In genomic region chr13:103705436-103705978, GRCm38 (mm10) we compare ENCODE assay signal across 13 mouse cellular contexts.
"Had no signal": no experiment of that assay in that cellular context is flagged by ENCODE, and none has a peak within 500 bp of the region (broad histone marks: within the 10 kb centered on the region; RNA-seq: fewer than 3 reads in every experiment).

No protein-coding gene starts in this region.

- H3K36me3 ChIP-seq: limb, embryonic 13.5 days; liver, embryonic 12.5 days; midbrain, embryonic 10.5 days; midbrain, embryonic 15.5 days; neural tube, embryonic 13.5 days; stomach, embryonic 15.5 days had no signal

- DNase-seq: kidney, adult 8-10 months; kidney, postnatal 25 days; lung, embryonic 14.5 days; lung, postnatal 10 days; lung, postnatal 4 days; right cerebral cortex, postnatal 14 days; thymus, postnatal 36 days had no signal

- ATAC-seq: liver, embryonic 12.5 days; midbrain, embryonic 15.5 days had no signal

- H3K27me3 ChIP-seq: limb, embryonic 13.5 days; liver, embryonic 12.5 days; midbrain, embryonic 15.5 days; neural tube, embryonic 13.5 days; stomach, embryonic 15.5 days had no signal

- H3K9me3 ChIP-seq: limb, embryonic 13.5 days; liver, embryonic 12.5 days; midbrain, embryonic 10.5 days; midbrain, embryonic 15.5 days; neural tube, embryonic 13.5 days; stomach, embryonic 15.5 days had no signal

- H3K4me3 ChIP-seq: limb, embryonic 13.5 days; liver, embryonic 12.5 days; midbrain, embryonic 10.5 days; midbrain, embryonic 15.5 days; neural tube, embryonic 13.5 days; stomach, embryonic 15.5 days had no signal

- H3K4me1 ChIP-seq: liver, embryonic 12.5 days; neural tube, embryonic 13.5 days; stomach, embryonic 15.5 days had no signal

- H3K9ac ChIP-seq: limb, embryonic 13.5 days; liver, embryonic 12.5 days; lung, embryonic 14.5 days; midbrain, embryonic 15.5 days; neural tube, embryonic 13.5 days; stomach, embryonic 15.5 days had no signal

- H3K4me2 ChIP-seq: limb, embryonic 13.5 days; liver, embryonic 12.5 days; lung, embryonic 14.5 days; midbrain, embryonic 15.5 days; neural tube, embryonic 13.5 days; stomach, embryonic 15.5 days had no signal

- H3K27ac ChIP-seq: limb, embryonic 13.5 days; liver, embryonic 12.5 days; midbrain, embryonic 10.5 days; midbrain, embryonic 15.5 days; neural tube, embryonic 13.5 days; stomach, embryonic 15.5 days had no signal
